Mouse (Mus musculus) ES-Bruce4 (cell line): ENCODE data around the gene Mob1a.

Source experiments
- CTCF ChIP-seq: IDR thresholded peaks from one replicate; pipeline ENCODE4 v1.8.1; 2011; ENCODE audit warnings: low read depth, low read length
- EP300 ChIP-seq: IDR thresholded peaks from 2 replicates; pipeline ENCODE4 v1.6.1; 2011; ENCODE audit warnings: low read depth, low read length; ENCODE audit not compliant: insufficient read depth

GRCm38 (mm10) chr6:83392166-83392780, 66.5 kb downstream of the Mob1a start:
- TF ChIP-seq CTCF (no peak), EP300 (no peak)
